Mouse (Mus musculus): Measurements from ENCODE around the gene Gm28035. TPM values are rescaled to one million over a fixed set of nuclear protein-coding genes. Genes with fewer than 3 reads are reported as not detected.

The Gm28035 gene
- total and polyA plus RNA-seq, 3 experiments = 0.27 to 0.64 (median 0.36) TPM

- H3K9me3 ChIP-seq (replicated peaks; ENCODE audit: low read length) = peaks cover 4% of the 10 kb centered on the region
- H3K4me1 ChIP-seq (ENCODE audit: control insufficient read depth in 1 of 2, insufficient read depth in 2 of 2) = peaks cover 0 to 7% of the 10 kb centered on the region in 2 experiments; a peak in 2 of 4 replicates
- TF ChIP-seq TCF12 (IDR thresholded peaks at IDR 0.05; ENCODE audit: low read depth, low read length) (no peak), CHD2 (IDR thresholded peaks at IDR 0.05; ENCODE audit: low read length) (no peak), SMC3 (IDR thresholded peaks at IDR 0.05; ENCODE audit: low read depth, low read length) (no peak), IRF4 (IDR thresholded peaks at IDR 0.05; ENCODE audit: low read depth, low read length) (no peak), ETS1 (conservative IDR thresholded peaks at IDR 0.05; ENCODE audit: low read depth, low read length) (no peak), JUN (IDR thresholded peaks at IDR 0.05; ENCODE audit: insufficient read depth, low read depth, low read length) (no peak), KAT2A (IDR thresholded peaks at IDR 0.05; ENCODE audit: insufficient replicate concordance, low read length) (no peak), USF2 (conservative IDR thresholded peaks at IDR 0.05; ENCODE audit: low read depth, low read length) (no peak), MAX (IDR thresholded peaks at IDR 0.05; ENCODE audit: low read length) (no peak), GABPA (IDR thresholded peaks at IDR 0.05; ENCODE audit: insufficient replicate concordance, low read depth, low read length) (no peak), BHLHE40 (IDR thresholded peaks at IDR 0.05; ENCODE audit: low read depth, low read length) (no peak), TBP (conservative IDR thresholded peaks at IDR 0.05; ENCODE audit: low read depth, low read length) (no peak), POLR2A (IDR thresholded peaks at IDR 0.05; ENCODE audit: low read depth, low read length) (no peak), ZKSCAN1 (IDR thresholded peaks at IDR 0.05; ENCODE audit: borderline replicate concordance, low read depth, low read length) (no peak), NELFE (IDR thresholded peaks at IDR 0.05; ENCODE audit: low read depth, low read length) (no peak), ZMIZ1 (IDR thresholded peaks at IDR 0.05; ENCODE audit: low read depth, low read length) (no peak), EP300 (IDR thresholded peaks at IDR 0.05; ENCODE audit: low read length) (no peak), MXI1 (IDR thresholded peaks at IDR 0.05; ENCODE audit: low read depth, low read length) (no peak), ZNF384 (IDR thresholded peaks at IDR 0.05; ENCODE audit: low read depth, low read length) (no peak)
- in situ Hi-C loops (cut with MboI; ENCODE audit: low pct_ligation_motif_present, low pct_unique_long_range_greater_than_20kb, low sequenced_read_pairs) = no loop called here
- no peak overlapping the region for H3K4me2 ChIP-seq (ENCODE audit: insufficient read depth, low read depth, poor library complexity, severe bottlenecking)
- H3K27me3 ChIP-seq (replicated peaks) = no peaks in the 10 kb centered on the region
- no peak for DNase-seq (ENCODE audit: extremely low read depth)
- H3K36me3 ChIP-seq (replicated peaks in 1 of 2; ENCODE audit: control insufficient read depth in 1 of 2, insufficient read depth in 1 of 2, low read length in 1 of 2) = peaks cover 0 to 14% of the 10 kb centered on the region in 2 experiments
- no peak overlapping the region for H3K9ac ChIP-seq (ENCODE audit: insufficient read depth, low read depth)
- H3K27ac ChIP-seq (ENCODE audit: insufficient read depth, low read depth) = no peak overlapping the region
- no peak overlapping the region for H3K4me3 ChIP-seq (replicated peaks in 1 of 3; ENCODE audit: low read depth in 2 of 3, low read length in 2 of 3, poor library complexity in 1 of 3)
- dilution Hi-C loops (cut with MboI; ENCODE audit: extremely low pct_ligation_motif_present, extremely low pct_unique_long_range_greater_than_20kb, low sequenced_read_pairs) = no loop called here
- no peaks in the 10 kb centered on the region for H3K79me2 ChIP-seq (replicated peaks; ENCODE audit: control insufficient read depth, extremely low read depth, insufficient read depth, poor library complexity, severe bottlenecking)
Measured at GRCm38 (mm10) chr2:30194656-30195055, 45.7 kb upstream of the Gm28035 start.

- H3K79me2 ChIP-seq (replicated peaks; ENCODE audit: control insufficient read depth, extremely low read depth, insufficient read depth, poor library complexity, severe bottlenecking) = no peaks in the 10 kb centered on the region
- dilution Hi-C loops (cut with MboI; ENCODE audit: extremely low pct_ligation_motif_present, extremely low pct_unique_long_range_greater_than_20kb, low sequenced_read_pairs) = no loop called here
- H3K27ac ChIP-seq (ENCODE audit: insufficient read depth, low read depth) = no peak overlapping the region
- no peak overlapping the region for H3K4me2 ChIP-seq (ENCODE audit: insufficient read depth, low read depth, poor library complexity, severe bottlenecking)
- no peak overlapping the region for H3K4me3 ChIP-seq (replicated peaks in 1 of 3; ENCODE audit: low read depth in 2 of 3, low read length in 2 of 3, poor library complexity in 1 of 3)
- H3K27me3 ChIP-seq (replicated peaks) = no peaks in the 10 kb centered on the region
- peaks cover 0 to 4% of the 10 kb centered on the region in 2 experiments; a peak in 1 of 4 replicates for H3K4me1 ChIP-seq (ENCODE audit: control insufficient read depth in 1 of 2, insufficient read depth in 2 of 2)
- no peak overlapping the region for H3K9ac ChIP-seq (ENCODE audit: insufficient read depth, low read depth)
- no peak for DNase-seq (ENCODE audit: extremely low read depth)
- H3K9me3 ChIP-seq (replicated peaks; ENCODE audit: low read length) = no peaks in the 10 kb centered on the region
- in situ Hi-C loops (cut with MboI; ENCODE audit: low pct_ligation_motif_present, low pct_unique_long_range_greater_than_20kb, low sequenced_read_pairs) = no loop called here
- H3K36me3 ChIP-seq (replicated peaks in 1 of 2; ENCODE audit: control insufficient read depth in 1 of 2, insufficient read depth in 1 of 2, low read length in 1 of 2) = peaks cover 0 to 5% of the 10 kb centered on the region in 2 experiments
- TF ChIP-seq IRF4 (IDR thresholded peaks at IDR 0.05; ENCODE audit: low read depth, low read length) = no peak
- TF ChIP-seq MAX (IDR thresholded peaks at IDR 0.05; ENCODE audit: low read length) = no peak
- TF ChIP-seq MAFK (IDR thresholded peaks at IDR 0.05; ENCODE audit: insufficient replicate concordance, low read length) = no peak
- no peak for TF ChIP-seq ZNF384 (IDR thresholded peaks at IDR 0.05; ENCODE audit: low read depth, low read length)
- TF ChIP-seq MYC (IDR thresholded peaks at IDR 0.05; ENCODE audit: low read depth, low read length) = no peak
- TF ChIP-seq SIN3A (IDR thresholded peaks at IDR 0.05; ENCODE audit: low read length) = no peak
- TF ChIP-seq PAX5 (IDR thresholded peaks at IDR 0.05; ENCODE audit: low read length) = no peak
- TF ChIP-seq POLR2AphosphoS2 (IDR thresholded peaks at IDR 0.05; ENCODE audit: low read depth, low read length) = no peak
- no peak for TF ChIP-seq ZC3H11A (IDR thresholded peaks at IDR 0.05; ENCODE audit: low read depth, low read length)
- TF ChIP-seq NRF1 (IDR thresholded peaks at IDR 0.05; ENCODE audit: low read depth, low read length) = no peak
- no peak for TF ChIP-seq UBTF (IDR thresholded peaks at IDR 0.05; ENCODE audit: low read depth, low read length)
- no peak for TF ChIP-seq ZMIZ1 (IDR thresholded peaks at IDR 0.05; ENCODE audit: low read depth, low read length)
- TF ChIP-seq ETS1 (conservative IDR thresholded peaks at IDR 0.05; ENCODE audit: low read depth, low read length) = no peak
- TF ChIP-seq BHLHE40 (IDR thresholded peaks at IDR 0.05; ENCODE audit: low read depth, low read length) = no peak
- TF ChIP-seq TCF12 (IDR thresholded peaks at IDR 0.05; ENCODE audit: low read depth, low read length) = no peak
- TF ChIP-seq SMC3 (IDR thresholded peaks at IDR 0.05; ENCODE audit: low read depth, low read length) = no peak
Measured at GRCm38 (mm10) chr2:30198021-30198420, 42.3 kb upstream of the Gm28035 start.
